Mouse (Mus musculus) CD8-positive naive resting alpha-beta T cell, adult 57 days (primary cell): ENCODE data around the gene Slc38a5. TPM values are rescaled to one million over a fixed set of nuclear protein-coding genes. Genes with fewer than 3 reads are reported as not detected.

ENCODE experiments used
- total RNA-seq: library from RNA; stranded (reverse); gene quantifications from one replicate; pipeline ENCODE4 v1.2.4, GENCODE M21; 2023

Gene Slc38a5
- not detected for total RNA-seq

GRCm38 (mm10) chrX:8271083-8271820, at the start of gene Slc38a5:
Gene Slc38a5, plus strand, starts transcription at chrX:8271133.

GRCm38 (mm10) chrX:8252334-8253285, 18.3 kb upstream of the Slc38a5 start, which contains the start of gene Ftsj1:
Gene Ftsj1, minus strand, starts transcription at chrX:8252406.

GRCm38 (mm10) chrX:8327124-8327523, 56.2 kb downstream of the Slc38a5 start, which contains the start of gene Ssxb10:
Gene Ssxb10, plus strand, starts transcription at chrX:8327424.

Other genes with a start within 250 kb of the Slc38a5 start
- gene Suv39h1, start 196.4 kb upstream of the Slc38a5 start, total RNA-seq: 32.6 TPM
- gene Was, start 180.6 kb upstream of the Slc38a5 start, total RNA-seq: 100 TPM
- gene Wdr13, start 138.2 kb upstream of the Slc38a5 start, total RNA-seq: 44.8 TPM
- gene Rbm3, start 125.3 kb upstream of the Slc38a5 start, total RNA-seq: 531 TPM
- gene Tbc1d25, start 95.0 kb upstream of the Slc38a5 start, total RNA-seq: 16.1 TPM
- 41.9 TPM for gene Ebp, start 77.6 kb upstream of the Slc38a5 start, total RNA-seq
- not detected for gene Porcn, start 64.6 kb upstream of the Slc38a5 start, total RNA-seq
- gene Ftsj1, start 18.7 kb upstream of the Slc38a5 start, total RNA-seq: 14.0 TPM
- not detected for gene Ssxb10, start 56.3 kb downstream of the Slc38a5 start, total RNA-seq
- gene Ssxb9, start 95.8 kb downstream of the Slc38a5 start, total RNA-seq: not detected
- not detected for gene Ssxb1, start 142.2 kb downstream of the Slc38a5 start, total RNA-seq
- not detected for gene Ssxb2, start 190.6 kb downstream of the Slc38a5 start, total RNA-seq